Comparison of ENCODE assay signal across 10 mouse cellular contexts in genomic region chr19:28768218-28768617, GRCm38 (mm10).
DNase-seq lines count a peak whose midpoint lies in the region; ATAC-seq and TF ChIP-seq lines count a peak whose summit lies in the region.
"Had no signal": no experiment of that assay in that cellular context is flagged by ENCODE, and none has a peak within 500 bp of the region (broad histone marks: within the 10 kb centered on the region; RNA-seq: fewer than 3 reads in every experiment).

No protein-coding gene starts in this region.

- peak; percentile 45; the same call in 1 of the 2 replicates for TF ChIP-seq CTCF in cortical plate, adult 2 months (IDR thresholded peaks at IDR 0.05; ENCODE audit: extremely low read depth, insufficient read depth, low read length)
- peak; percentile 91 for TF ChIP-seq CTCF in midbrain, postnatal 0 days (IDR thresholded peaks at IDR 0.05)

- 34% methylated on average over 5 of the region's 5 CpGs for WGBS in lung, embryonic 16.5 days
- WGBS in midbrain, postnatal 0 days = 33% methylated on average over 5 of the region's 5 CpGs

- H3K9me3 ChIP-seq in lung, embryonic 16.5 days (ENCODE audit: control insufficient read depth, low read length) = no peaks in the 10 kb centered on the region
- H3K9me3 ChIP-seq in midbrain, postnatal 0 days (ENCODE audit: low read length) = no peaks in the 10 kb centered on the region
- H3K9me3 ChIP-seq: liver, embryonic 13.5 days had no signal

- TF ChIP-seq POLR2A in cortical plate, adult 2 months (IDR thresholded peaks at IDR 0.05; ENCODE audit: extremely low read depth, insufficient read depth, low read length) = no peak

- no peak for DNase-seq in frontal cortex, postnatal 25 days (ENCODE audit: low spot score in 2 of 2)
- DNase-seq in lung, adult 18-20 months = no peak
- DNase-seq in midbrain, postnatal 0 days (ENCODE audit: low spot score) = peak; percentile 88
- no peak for DNase-seq in thymus, postnatal 14 days
- no peak for DNase-seq in testis, postnatal 10 days (ENCODE audit: low spot score)
- DNase-seq: cerebellum, adult 2 months; liver, embryonic 13.5 days had no signal

- no peak overlapping the region for H3K4me2 ChIP-seq in lung, embryonic 16.5 days (ENCODE audit: low read depth, low read length)
- no peak overlapping the region for H3K4me2 ChIP-seq in midbrain, postnatal 0 days (ENCODE audit: low read depth, low read length, poor library complexity, severe bottlenecking)
- H3K4me2 ChIP-seq: liver, embryonic 13.5 days had no signal

- no peaks in the 10 kb centered on the region for H3K4me1 ChIP-seq in lung, embryonic 16.5 days (replicated peaks; ENCODE audit: control insufficient read depth, insufficient read depth, low read length)
- no peaks in the 10 kb centered on the region for H3K4me1 ChIP-seq in cortical plate, adult 2 months (ENCODE audit: control insufficient read depth, insufficient read depth, low read length)
- no peaks in the 10 kb centered on the region for H3K4me1 ChIP-seq in midbrain, postnatal 0 days (ENCODE audit: insufficient read depth, low read length)
- H3K4me1 ChIP-seq: liver, embryonic 13.5 days had no signal

- H3K27me3 ChIP-seq in lung, embryonic 16.5 days (ENCODE audit: control insufficient read depth, insufficient read depth, low read depth, low read length) = no peaks in the 10 kb centered on the region
- no peaks in the 10 kb centered on the region for H3K27me3 ChIP-seq in midbrain, postnatal 0 days (ENCODE audit: insufficient read depth, low read length)
- H3K27me3 ChIP-seq: liver, embryonic 13.5 days had no signal

- H3K36me3 ChIP-seq in lung, embryonic 16.5 days (ENCODE audit: control insufficient read depth, insufficient read depth, low read length) = no peaks in the 10 kb centered on the region
- no peaks in the 10 kb centered on the region for H3K36me3 ChIP-seq in midbrain, postnatal 0 days (ENCODE audit: insufficient read depth, low read length)
- H3K36me3 ChIP-seq: liver, embryonic 13.5 days had no signal

- H3K9ac ChIP-seq in lung, embryonic 16.5 days (ENCODE audit: low read length) = no peak overlapping the region
- no peak overlapping the region for H3K9ac ChIP-seq in midbrain, postnatal 0 days (replicated peaks; ENCODE audit: low read length, poor library complexity, severe bottlenecking)
- H3K9ac ChIP-seq: liver, embryonic 13.5 days had no signal

- H3K4me3 ChIP-seq in lung, embryonic 16.5 days (ENCODE audit: low read length) = no peak overlapping the region
- H3K4me3 ChIP-seq in cortical plate, adult 2 months (ENCODE audit: insufficient read depth, low read length) = no peak overlapping the region
- no peak overlapping the region for H3K4me3 ChIP-seq in midbrain, postnatal 0 days (ENCODE audit: low read depth, low read length)
- H3K4me3 ChIP-seq: liver, embryonic 13.5 days had no signal

- ATAC-seq in frontal cortex, adult (ENCODE audit: low TSS enrichment) = peak; percentile 62
- peak; percentile 65; the same call in 1 of the 2 replicates for ATAC-seq in lung, embryonic 16.5 days (ENCODE audit: low read depth)
- no peak for ATAC-seq in midbrain, postnatal 0 days (ENCODE audit: low FRiP score)

- no peak overlapping the region for H3K27ac ChIP-seq in lung, embryonic 16.5 days (ENCODE audit: low read length)
- H3K27ac ChIP-seq in cortical plate, adult 2 months (ENCODE audit: insufficient read depth, low read length) = no peak overlapping the region
- H3K27ac ChIP-seq in midbrain, postnatal 0 days (ENCODE audit: low read depth, low read length) = no peak overlapping the region
- H3K27ac ChIP-seq: liver, embryonic 13.5 days had no signal
